Mouse (Mus musculus) midbrain, embryonic 14.5 days (tissue): ENCODE measurements around the gene Ttll11. TPM values are rescaled to one million over a fixed set of nuclear protein-coding genes. Genes with fewer than 3 reads are reported as not detected.

Experiments used
- ATAC-seq: fragments of 200-750 bp; cut with Nextera tagmentation; 2 replicates; pipeline ENCODE4 v1.8.0; 2017; ENCODE audit warnings: moderate number of reproducible peaks, moderate library complexity; ENCODE audit not compliant: low FRiP score, low TSS enrichment
- DNase-seq: peaks from one replicate; pipeline ENCODE4 v3.0.0-alpha.2; 2015
- H3K27ac ChIP-seq: fragments of 300-500 bp; sonication (generic); replicated peaks from 2 replicates; pipeline ENCODE4 v1.5.1; 2014; ENCODE audit warnings: mild to moderate bottlenecking, low read depth, low read length, moderate library complexity
- H3K27me3 ChIP-seq: fragments of 300-500 bp; sonication (generic); 2 replicates; pipeline ENCODE4 v1.6.1; 2014; ENCODE audit warnings: low read length, control low read depth, mixed read lengths; ENCODE audit not compliant: control insufficient read depth, insufficient read depth
- H3K36me3 ChIP-seq: fragments of 300-500 bp; sonication (generic); 2 replicates; pipeline ENCODE4 v1.6.1; 2014; ENCODE audit warnings: low read length, control low read depth; ENCODE audit not compliant: control insufficient read depth, insufficient read depth
- H3K4me1 ChIP-seq: fragments of 300-500 bp; sonication (generic); 2 replicates; pipeline ENCODE4 v1.6.1; 2014; ENCODE audit warnings: mild to moderate bottlenecking, antibody characterized with exemption, low read length, control low read depth; ENCODE audit not compliant: control insufficient read depth, insufficient read depth
- H3K4me2 ChIP-seq: fragments of 300-500 bp; sonication (generic); 2 replicates; pipeline ENCODE4 v1.6.1; 2014; ENCODE audit warnings: mild to moderate bottlenecking, low read length, moderate library complexity
- H3K4me3 ChIP-seq: fragments of 300-500 bp; sonication (generic); replicated peaks from 2 replicates; pipeline ENCODE4 v1.5.1; 2014; ENCODE audit warnings: low read depth, low read length
- H3K9ac ChIP-seq: fragments of 300-500 bp; sonication (generic); replicated peaks from 2 replicates; pipeline ENCODE4 v1.6.1; 2014; ENCODE audit warnings: mild to moderate bottlenecking, low read length, moderate library complexity
- H3K9me3 ChIP-seq: fragments of 300-500 bp; sonication (generic); 2 replicates; pipeline ENCODE4 v1.6.1; 2016; ENCODE audit warnings: low read length, control low read depth, mixed read lengths; ENCODE audit not compliant: control insufficient read depth
- WGBS: fragments of 180-500 bp; shearing (Covaris S2); extraction: QIAGEN DNeasy Blood & Tissue Kit; methylation state at CpG from one replicate; pipeline ENCODE4 v1.1.7; 2014; 5-methylcytosine and 5-hydroxymethylcytosine counted together
- polyA plus RNA-seq: library from polyadenylated mRNA; unstranded; fragments of >200 nt; fragmentation: Nextera tagmentation; extraction: Ambion mirVana; gene quantifications from 2 replicates; pipeline ENCODE4 v1.2.1, GENCODE M21; 2014

Gene Ttll11
- polyA plus RNA-seq, 1 experiment from 2014 or later: 5.1 TPM

DNA sequence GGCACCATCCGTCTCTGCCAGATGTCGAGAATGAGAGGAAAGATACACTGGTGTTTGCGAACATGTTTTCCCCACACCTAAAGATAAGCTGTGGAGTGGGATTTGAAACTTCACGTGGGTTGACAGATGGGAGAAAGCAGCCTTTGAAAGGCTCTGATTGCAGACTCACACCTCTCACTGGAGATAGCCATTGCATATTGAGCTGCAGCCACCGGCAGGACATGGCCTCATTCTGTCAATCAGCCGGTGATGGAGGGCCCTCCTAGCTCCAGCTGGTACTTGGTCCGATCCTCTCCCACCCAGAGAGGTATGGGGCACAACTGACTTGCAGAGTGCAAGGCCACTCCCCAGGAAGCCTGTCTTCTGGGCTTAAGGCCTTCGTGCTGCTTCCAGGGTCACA, 219.4 kb downstream of the Ttll11 start:
- ATAC-seq (no peak), DNase-seq (no peak)
- no peak overlapping the region for H3K4me3 ChIP-seq
- H3K9ac ChIP-seq: no peak overlapping the region
- H3K9me3 ChIP-seq: no peaks in the 10 kb centered on the region
- no peaks in the 10 kb centered on the region for H3K36me3 ChIP-seq
- H3K4me1 ChIP-seq: peaks cover 4% of the 10 kb centered on the region
- H3K27ac ChIP-seq: 0 out of 2 replicates have a peak overlapping the region, but pooled peaks have one; percentile 42
- 75% methylated on average over 8 of the region's 8 CpGs for WGBS
- H3K27me3 ChIP-seq: no peaks in the 10 kb centered on the region
- H3K4me2 ChIP-seq: no peak overlapping the region

- ATAC-seq: no peak
- WGBS: 76% methylated on average over 7 of the region's 7 CpGs
- H3K27ac ChIP-seq: no peak overlapping the region
These were observed 223.2 kb downstream of the Ttll11 start for GRCm38 (mm10) chr2:35756467-35756866.

GRCm38 (mm10) chr2:35751781-35752505, 227.8 kb downstream of the Ttll11 start:
- H3K4me2 ChIP-seq: no peak overlapping the region
- 83% methylated on average over 18 of the region's 18 CpGs for WGBS
- H3K9me3 ChIP-seq: no peaks in the 10 kb centered on the region
- no peak overlapping the region for H3K27ac ChIP-seq
- H3K4me1 ChIP-seq: peaks cover 9% of the 10 kb centered on the region; the same call in 1 of the 2 replicates
- no peak for ATAC-seq
- H3K27me3 ChIP-seq: no peaks in the 10 kb centered on the region
- no peak overlapping the region for H3K4me3 ChIP-seq
- no peak overlapping the region for H3K9ac ChIP-seq
- DNase-seq: no peak
- no peaks in the 10 kb centered on the region for H3K36me3 ChIP-seq

More at GRCm38 (mm10) chr2:35756467-35756866, 223.2 kb downstream of the Ttll11 start:
- Histone ChIP-seq H3K4me2 (no peak overlapping the region), H3K4me1 (peaks cover 4% of the 10 kb centered on the region), H3K9ac (no peak overlapping the region), H3K27me3 (no peaks in the 10 kb centered on the region), H3K4me3 (no peak overlapping the region), H3K36me3 (no peaks in the 10 kb centered on the region), H3K9me3 (no peaks in the 10 kb centered on the region)
- DNase-seq: no peak

DNA sequence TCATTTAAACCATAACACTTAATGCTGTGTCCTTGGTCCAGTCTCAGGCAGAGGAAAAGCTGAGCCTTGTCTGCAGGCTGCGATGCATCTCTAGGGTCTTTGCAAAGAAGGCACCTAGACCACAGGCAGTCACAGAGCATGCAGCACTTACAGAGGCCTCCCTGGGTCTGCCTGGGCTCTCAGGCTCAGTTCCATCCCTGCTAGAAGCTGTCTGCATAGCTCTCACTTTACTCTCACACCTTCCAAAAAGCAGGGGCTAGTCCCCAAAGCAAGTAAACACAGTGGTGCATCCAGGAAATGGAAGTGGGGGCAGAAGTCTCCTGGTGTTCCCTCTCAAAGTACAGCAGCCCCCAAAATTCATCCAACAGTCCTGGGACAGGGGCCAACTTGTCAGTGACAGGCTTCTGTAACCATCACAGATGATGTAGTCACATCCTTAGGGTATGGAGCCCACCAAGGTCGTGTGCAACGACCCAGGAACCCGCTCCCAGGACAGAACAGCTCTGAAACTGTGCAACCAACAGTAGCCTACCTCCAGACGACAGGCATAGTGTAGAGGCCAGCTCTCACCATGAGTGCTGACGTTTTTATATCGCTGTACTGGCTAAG, 229.1 kb downstream of the Ttll11 start:
- Histone ChIP-seq H3K27me3 (no peaks in the 10 kb centered on the region), H3K4me2 (no peak overlapping the region), H3K9ac (no peak overlapping the region), H3K27ac (no peak overlapping the region), H3K9me3 (no peaks in the 10 kb centered on the region), H3K36me3 (no peaks in the 10 kb centered on the region), H3K4me3 (no peak overlapping the region), H3K4me1 (peaks cover 9% of the 10 kb centered on the region; the same call in 1 of the 2 replicates)
- no peak for DNase-seq
- 76% methylated on average over 7 of the region's 7 CpGs for WGBS
- no peak for ATAC-seq

DNA sequence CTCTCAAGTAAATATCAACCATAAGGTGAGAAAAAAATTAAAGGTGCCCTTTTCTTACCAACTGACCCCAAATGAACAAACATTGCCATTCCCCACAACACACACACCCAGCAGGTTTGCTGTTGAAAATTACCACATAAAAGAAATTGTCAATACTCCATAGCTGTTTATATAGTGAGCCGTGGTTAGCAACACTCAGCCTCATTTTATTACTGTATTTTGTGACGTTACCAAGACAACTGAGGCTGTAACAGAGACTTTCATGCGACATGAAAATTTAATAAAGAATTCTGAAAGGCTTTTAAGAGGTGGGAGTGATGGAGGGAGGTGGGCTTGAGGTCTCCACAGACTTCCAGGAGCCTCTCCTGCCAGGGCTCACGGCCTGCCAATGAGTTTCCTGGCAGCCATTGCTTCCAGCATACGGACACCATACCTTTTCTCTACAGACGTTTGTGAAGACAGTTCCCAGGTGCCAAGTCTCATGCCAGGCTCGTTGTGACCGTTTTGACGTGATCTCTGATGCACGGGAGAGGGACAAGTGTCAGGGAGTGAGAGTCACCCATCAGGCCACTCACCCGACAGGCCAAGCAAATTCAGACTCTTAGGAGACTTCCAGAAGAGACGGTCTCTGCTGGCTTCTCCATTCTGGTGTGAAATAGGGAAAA, 232.2 kb downstream of the Ttll11 start:
- ATAC-seq: no peak
- no peak overlapping the region for H3K4me3 ChIP-seq
- H3K4me2 ChIP-seq: no peak overlapping the region
- peaks cover 9% of the 10 kb centered on the region; the same call in 1 of the 2 replicates for H3K4me1 ChIP-seq
- DNase-seq: no peak
- WGBS: 73% methylated on average over 12 of the region's 12 CpGs
- no peaks in the 10 kb centered on the region for H3K36me3 ChIP-seq
- no peaks in the 10 kb centered on the region for H3K9me3 ChIP-seq
- no peaks in the 10 kb centered on the region for H3K27me3 ChIP-seq
- H3K9ac ChIP-seq: no peak overlapping the region
- no peak overlapping the region for H3K27ac ChIP-seq

DNA sequence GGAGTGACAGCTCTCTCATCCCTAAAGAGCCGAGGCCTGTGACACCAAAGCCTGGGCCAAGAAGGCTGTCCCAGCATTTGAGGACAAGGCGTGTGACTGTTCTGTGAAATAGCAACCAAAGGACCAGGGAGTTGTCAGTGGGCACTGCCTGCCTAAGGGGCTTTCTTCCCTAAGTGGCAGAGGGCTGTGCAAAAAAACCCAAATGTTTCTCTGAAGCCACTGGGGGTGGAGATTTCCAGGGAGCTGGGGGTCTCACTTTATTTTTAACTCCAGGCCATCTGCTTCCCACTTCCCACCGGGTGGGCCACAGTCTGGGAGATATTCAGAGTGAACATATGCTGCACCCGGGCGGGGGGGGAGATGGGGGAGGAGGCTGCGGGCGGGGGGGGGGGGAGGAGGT, 233.1 kb downstream of the Ttll11 start:
- H3K4me1 ChIP-seq: peaks cover 9% of the 10 kb centered on the region; the same call in 1 of the 2 replicates
- H3K9ac ChIP-seq: no peak overlapping the region
- no peaks in the 10 kb centered on the region for H3K36me3 ChIP-seq
- no peaks in the 10 kb centered on the region for H3K27me3 ChIP-seq
- WGBS: 53% methylated on average over 5 of the region's 7 CpGs
- no peak for ATAC-seq
- no peak overlapping the region for H3K4me2 ChIP-seq
- no peak for DNase-seq
- no peak overlapping the region for H3K4me3 ChIP-seq
- no peak overlapping the region for H3K27ac ChIP-seq
- no peaks in the 10 kb centered on the region for H3K9me3 ChIP-seq

GRCm38 (mm10) chr2:35745876-35746275, 233.8 kb downstream of the Ttll11 start:
- 87% methylated on average over 10 of the region's 10 CpGs for WGBS
- no peak overlapping the region for H3K4me3 ChIP-seq
- H3K9ac ChIP-seq: no peak overlapping the region
- H3K4me2 ChIP-seq: no peak overlapping the region
- no peaks in the 10 kb centered on the region for H3K27me3 ChIP-seq
- ATAC-seq (no peak), DNase-seq (no peak)
- no peaks in the 10 kb centered on the region for H3K36me3 ChIP-seq
- peaks cover 9% of the 10 kb centered on the region; the same call in 1 of the 2 replicates for H3K4me1 ChIP-seq
- no peak overlapping the region for H3K27ac ChIP-seq
- no peaks in the 10 kb centered on the region for H3K9me3 ChIP-seq

- H3K9ac ChIP-seq: no peak overlapping the region
- ATAC-seq (no peak), DNase-seq (no peak)
- H3K36me3 ChIP-seq: no peaks in the 10 kb centered on the region
- H3K9me3 ChIP-seq: no peaks in the 10 kb centered on the region
- no peaks in the 10 kb centered on the region for H3K27me3 ChIP-seq
- H3K4me1 ChIP-seq: no peaks in the 10 kb centered on the region
- H3K4me2 ChIP-seq: no peak overlapping the region
- H3K27ac ChIP-seq: no peak overlapping the region
- 83% methylated on average over 13 of the region's 13 CpGs for WGBS
- H3K4me3 ChIP-seq: no peak overlapping the region
These were observed 240.0 kb downstream of the Ttll11 start for GRCm38 (mm10) chr2:35739669-35740254.
